Mouse (Mus musculus) frontal cortex, postnatal 36 days (tissue): ENCODE data around the gene Hdgfl2.
"Not testable (repeated sequence)": the region's sequence is repeated elsewhere in the genome, so short reads cannot be mapped to it uniquely, and the experiment has no call there.

Source experiments
- DNase-seq, 2 experiments: peaks; one replicate each; pipeline ENCODE4 v3.0.0; 2022; ENCODE audit warnings: low spot score in 2 of 2

The Hdgfl2 gene

DNA sequence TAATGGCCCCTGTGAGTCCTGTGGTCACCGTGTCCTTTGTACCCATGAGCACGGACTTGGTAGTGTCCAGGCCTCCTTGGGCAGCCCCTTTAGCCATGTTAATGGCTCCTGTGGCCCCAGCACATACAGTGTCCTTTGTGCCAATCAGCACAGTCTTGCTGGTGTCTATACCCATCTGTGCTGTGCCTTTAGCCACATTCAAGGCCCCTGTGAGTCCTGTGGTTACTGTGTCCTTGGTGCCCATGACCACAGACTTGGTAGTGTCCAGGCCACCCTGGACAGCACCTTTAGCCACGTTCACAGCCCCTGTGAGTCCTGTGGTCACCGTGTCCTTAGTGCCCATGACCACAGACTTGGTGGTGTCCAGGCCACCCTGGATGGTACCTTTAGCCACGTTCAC is 25.4 kb downstream of the Hdgfl2 start:
- DNase-seq: not testable (repeated sequence)

GRCm38 (mm10) chr17:56106436-56106835 is 27.0 kb downstream of the Hdgfl2 start:
- not testable (repeated sequence) for DNase-seq

DNA sequence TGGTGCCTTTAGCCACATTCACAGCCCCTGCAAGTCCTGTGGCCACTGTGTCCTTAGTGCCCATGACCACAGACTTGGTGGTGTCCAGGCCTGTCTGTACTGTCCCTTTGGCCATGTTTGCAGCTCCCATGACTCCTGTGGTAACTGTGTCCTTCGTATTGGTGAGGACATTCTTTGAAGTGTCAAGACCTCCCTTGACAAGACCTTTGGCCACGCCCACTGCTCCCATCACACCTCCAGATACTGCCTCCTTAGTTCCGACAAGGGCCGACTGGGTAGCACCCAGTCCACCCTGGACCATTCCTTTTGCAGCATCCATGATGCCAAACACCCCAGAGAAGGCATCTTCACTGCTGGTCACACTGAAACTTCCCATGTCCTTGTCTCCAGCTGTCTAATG is 27.5 kb downstream of the Hdgfl2 start:
- no peak for DNase-seq

DNA sequence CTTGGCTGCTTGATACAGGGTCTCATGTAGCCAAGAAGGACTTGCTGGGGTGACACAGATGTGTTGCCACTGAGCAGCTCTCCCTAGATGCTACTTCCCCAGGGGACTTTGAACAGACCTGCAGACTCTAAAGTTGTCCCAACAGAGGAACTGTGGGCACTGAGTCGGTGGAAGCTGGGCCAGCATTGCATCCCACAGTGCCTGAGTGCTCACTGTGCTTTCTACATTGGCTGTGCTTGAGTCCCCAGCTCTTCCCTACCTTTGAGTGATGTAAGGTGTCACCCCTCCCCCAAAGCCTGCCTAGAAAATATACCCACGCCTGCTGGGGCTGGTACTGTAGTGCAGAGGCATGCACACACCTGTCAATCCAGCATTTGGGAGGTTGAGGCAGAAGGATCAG is 28.3 kb downstream of the Hdgfl2 start:
- no peak for DNase-seq

- DNase-seq: peak in 1 of 2 experiments; percentile 72
Measured at GRCm38 (mm10) chr17:56108334-56109044, 29.1 kb downstream of the Hdgfl2 start.

DNA sequence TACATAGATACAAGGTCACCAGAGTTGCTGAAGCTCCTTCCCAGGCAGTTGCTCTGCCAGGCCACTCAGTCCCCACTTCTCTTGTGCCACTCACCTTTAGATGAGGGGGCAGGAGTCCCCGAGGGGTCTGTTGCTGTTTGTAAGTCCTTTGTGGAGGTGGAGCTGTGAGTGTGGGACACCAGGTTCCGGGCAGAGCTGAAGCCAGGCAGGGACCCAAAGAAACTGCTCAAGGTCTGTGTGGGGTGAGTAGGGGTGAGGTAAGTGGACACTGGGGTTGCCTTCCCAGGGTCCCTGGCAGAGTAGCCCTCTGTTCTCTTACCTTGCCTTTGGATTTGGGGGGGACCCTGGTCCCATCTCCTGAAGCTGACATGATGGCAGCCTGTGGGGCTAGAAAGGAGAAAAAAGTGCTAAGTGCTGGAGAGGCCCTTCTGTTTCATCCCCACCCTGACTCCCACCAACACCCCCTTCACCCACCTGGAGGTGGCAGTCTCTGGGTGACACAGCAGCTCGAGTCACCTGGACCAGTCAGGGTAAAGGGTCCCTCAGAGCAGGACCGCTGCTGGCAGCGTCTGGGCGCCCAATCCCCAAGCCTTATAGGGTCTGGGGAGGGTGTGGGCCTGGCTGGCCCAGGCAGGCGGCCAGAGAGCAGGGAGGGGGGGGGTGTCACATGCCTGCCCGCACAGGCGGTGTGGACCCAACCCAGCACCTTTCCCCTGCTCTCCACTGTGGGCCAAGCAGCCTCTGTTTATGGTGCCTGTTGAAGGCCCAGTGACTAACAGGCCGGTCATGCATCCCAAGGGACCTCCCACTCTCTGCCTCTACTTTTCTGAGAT is 30.0 kb downstream of the Hdgfl2 start, which contains the start of gene Plin4:
Gene Plin4 (minus strand): TSS at position 585 of the 833 bp plus-strand sequence.
- no peak for DNase-seq

- DNase-seq: no peak
Measured at GRCm38 (mm10) chr17:56110571-56110970, 31.1 kb downstream of the Hdgfl2 start.

- DNase-seq: no peak
Measured at GRCm38 (mm10) chr17:56111021-56111420, 31.6 kb downstream of the Hdgfl2 start.

DNA sequence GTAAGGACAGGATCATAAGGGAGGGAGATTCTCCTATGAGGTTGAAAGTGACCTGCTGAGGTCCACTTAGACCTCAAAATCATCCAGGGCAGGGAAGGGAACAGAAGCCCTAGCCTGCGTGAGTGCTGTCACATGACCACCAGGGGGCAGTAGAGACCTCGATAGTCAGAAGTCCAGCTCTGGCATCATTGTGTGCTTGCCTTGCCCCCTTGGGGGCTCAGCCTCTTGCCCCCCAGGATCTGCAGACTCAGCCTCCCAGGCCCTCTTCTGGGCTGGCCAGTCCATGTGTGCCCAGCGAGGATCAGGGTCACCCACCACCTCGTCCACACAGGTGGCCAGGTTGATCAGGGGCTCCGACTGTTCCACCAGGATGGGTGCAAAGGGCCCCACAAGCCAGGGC is 32.4 kb downstream of the Hdgfl2 start:
- DNase-seq: no peak

DNA sequence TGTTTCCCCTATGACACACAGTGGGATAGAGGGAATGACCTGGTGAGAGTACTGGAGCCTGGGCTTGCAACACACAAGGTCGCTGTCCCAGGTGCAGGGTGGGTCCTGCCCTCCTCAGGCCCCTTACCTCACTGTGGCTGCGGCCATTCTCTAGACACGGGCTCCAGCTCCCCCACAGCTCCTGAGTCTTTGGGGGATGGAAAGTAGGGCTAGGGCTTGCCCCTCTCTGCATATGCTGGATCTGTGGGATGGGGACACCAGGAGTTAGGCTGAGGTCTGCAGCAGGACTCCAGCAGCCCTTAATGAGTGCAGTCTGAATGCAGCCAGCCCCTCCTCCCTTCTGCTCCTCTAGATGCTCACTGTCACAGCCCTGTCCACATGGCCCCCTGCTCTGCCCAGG is 33.3 kb downstream of the Hdgfl2 start:
- DNase-seq: no peak

DNA sequence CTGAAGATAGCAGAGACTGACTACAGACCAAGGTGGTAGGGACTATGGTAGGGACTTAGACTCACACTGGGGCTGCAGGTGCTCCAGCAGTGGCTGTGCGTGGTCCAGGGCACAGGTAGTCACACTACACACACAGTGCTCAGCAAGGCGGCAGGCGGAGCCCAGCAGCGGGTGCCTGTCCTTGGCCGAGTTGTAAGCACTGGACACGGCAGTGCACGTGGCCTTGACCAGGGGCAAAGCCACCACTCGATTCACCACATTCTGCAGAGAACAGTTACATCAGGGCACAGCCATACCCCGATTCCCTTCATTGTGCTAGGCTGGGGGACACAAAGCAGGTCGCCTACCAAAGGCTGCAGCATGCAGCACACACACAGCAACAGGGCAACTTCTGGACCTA is 36.8 kb downstream of the Hdgfl2 start:
- no peak for DNase-seq

- DNase-seq: peak in 1 of 2 experiments; percentile 43
Measured at GRCm38 (mm10) chr17:56117251-56117710, 37.8 kb downstream of the Hdgfl2 start, which contains the start of gene Plin5. TSS of gene Plin5 (minus strand) at chr17:56117596.

DNA sequence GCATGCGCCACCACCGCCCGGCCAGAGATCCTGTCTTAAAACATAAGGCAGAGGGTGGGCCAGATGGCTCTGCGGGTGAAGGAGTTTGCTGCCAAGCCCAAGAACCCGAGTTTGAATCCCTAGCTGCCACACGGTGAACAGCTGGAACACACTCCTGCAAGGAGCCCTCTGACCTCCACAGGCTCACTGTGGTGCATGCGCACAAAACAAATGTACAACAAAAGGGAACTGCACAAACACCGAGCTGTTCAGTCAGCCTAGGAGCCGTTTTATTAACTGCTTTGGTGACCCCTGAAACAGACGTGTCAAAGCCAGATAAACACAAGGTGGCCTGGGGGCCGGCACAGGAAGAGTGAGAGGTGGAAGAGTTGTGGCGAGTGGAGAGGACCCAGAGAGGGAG is 40.0 kb downstream of the Hdgfl2 start:
- DNase-seq: no peak

DNA sequence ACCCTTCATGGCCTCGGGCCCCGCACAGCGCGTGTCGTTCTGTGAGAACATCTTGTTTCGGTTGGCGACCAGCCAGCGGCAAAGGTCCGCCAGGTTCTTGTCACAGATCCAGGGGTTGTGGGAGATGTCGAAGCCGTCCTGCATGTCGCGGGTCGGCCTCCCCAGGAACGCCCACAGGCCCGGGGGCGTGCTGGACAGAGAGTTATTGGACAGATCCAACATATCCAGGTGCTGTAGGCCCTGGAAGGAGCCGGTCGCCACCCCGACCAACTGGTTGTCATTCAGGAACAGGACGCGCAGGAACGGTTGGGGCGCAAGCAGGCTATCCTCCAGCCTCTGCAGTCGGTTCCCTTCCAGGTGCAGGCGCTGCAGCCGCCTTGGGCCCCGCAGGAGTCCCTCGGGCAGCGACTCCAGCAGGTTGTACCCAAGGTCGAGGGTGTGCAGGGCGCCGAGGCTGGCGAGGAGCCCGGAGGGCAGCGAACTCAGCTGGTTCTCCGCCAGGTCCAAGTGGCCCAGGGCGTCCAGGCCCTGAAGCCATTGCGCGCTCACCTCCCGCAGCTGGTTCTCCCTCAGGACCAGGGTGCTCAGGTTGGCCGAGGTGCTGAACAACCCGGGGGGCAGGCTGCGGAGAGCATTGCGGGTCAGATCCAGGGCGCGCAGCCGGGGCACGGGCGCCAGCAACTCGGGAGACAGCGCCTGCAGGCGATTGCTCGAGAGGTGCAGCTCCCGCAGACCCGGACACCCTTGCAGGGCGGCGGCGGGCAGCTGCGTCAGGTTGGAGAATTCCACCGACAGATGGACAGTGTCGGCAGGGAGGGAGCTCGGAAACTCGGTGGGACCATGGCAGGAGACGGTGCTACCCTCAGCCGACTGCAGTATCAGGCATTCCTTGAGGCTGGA is 40.8 kb downstream of the Hdgfl2 start:
- no peak for DNase-seq

GRCm38 (mm10) chr17:56121826-56122225 is 42.4 kb downstream of the Hdgfl2 start, which contains the start of gene Lrg1:
TSS of gene Lrg1 (minus strand) at chr17:56122001.
- no peak for DNase-seq

- DNase-seq: no peak
Measured at GRCm38 (mm10) chr17:56123161-56123560, 43.7 kb downstream of the Hdgfl2 start.

GRCm38 (mm10) chr17:56123681-56124340 is 44.4 kb downstream of the Hdgfl2 start:
- DNase-seq: no peak

DNA sequence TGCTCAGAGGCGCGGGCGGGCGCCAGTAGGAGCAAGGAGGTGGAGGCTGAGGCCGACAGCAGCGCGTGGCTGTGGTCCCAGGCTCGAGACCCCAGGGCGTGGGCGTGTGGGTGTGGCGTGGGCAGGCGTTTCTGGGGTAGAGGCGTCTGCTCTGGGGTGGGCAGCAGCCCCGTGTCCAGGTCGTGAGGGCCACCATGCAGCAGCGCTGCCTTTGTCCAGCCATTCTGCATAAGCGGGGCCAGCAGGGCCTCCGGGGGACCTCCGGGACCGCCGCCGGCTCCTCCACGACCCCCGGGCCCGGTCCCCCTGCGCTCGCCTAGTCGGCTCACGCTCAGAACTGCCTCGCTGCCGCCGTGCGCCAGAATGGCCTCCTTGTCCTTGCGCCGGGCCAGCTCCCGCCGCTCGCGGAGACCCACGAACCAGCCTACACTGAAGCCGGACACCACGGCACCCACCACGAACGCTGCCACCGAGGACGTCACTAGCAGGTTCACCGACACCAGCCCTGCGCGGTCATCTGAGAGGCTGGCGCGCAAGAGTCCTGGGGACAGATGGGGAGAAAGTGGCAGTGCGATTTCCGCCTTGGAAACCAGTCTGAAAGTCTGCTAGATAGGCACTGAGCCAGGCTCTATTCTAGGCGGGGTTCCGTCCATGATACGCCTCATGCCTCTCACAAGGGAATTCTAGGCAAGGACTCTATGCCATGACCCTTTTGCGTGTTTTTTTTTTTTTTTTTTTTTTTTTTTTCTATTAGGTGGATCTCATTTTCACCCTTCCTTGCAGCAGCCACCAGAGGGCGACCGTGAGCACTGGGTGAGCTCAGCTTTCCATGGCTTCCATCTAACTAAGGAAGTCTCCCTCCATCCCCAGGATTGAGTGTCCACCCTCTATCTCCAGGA is 45.2 kb downstream of the Hdgfl2 start:
- no peak for DNase-seq

GRCm38 (mm10) chr17:56125276-56125630 is 45.8 kb downstream of the Hdgfl2 start:
- no peak for DNase-seq

DNA sequence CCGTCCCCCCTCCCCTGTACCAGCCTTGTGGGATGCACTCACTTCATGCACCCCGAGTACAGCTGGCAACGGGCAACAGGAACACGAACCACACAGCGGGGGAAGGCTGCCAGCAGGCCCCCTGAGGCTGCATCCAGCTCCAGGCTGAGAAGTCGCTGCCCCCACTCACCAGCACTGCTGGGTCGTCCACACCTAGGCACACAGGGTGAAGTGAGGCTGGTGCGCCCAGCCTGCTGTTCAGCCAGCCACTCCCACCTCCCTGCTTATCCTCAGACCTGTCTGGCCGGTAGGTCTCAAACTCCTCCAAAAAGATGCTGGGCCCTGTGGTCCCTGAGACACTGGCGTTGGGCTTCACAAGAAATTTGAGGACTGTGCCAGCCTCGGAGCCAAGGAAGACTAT is 46.7 kb downstream of the Hdgfl2 start:
- DNase-seq: no peak
